Mouse (Mus musculus): ENCODE results near the gene Csf2rb2. TPM values are rescaled to one million over a fixed set of nuclear protein-coding genes. Genes with fewer than 3 reads are reported as not detected.
"Not testable (repeated sequence)": the region's sequence is repeated elsewhere in the genome, so short reads cannot be mapped to it uniquely, and the experiment has no call there.

The Csf2rb2 gene
- total RNA-seq, 2 experiments from 2014 or later: 5.8 to 6.3 TPM

GRCm38 (mm10) chr15:78318338-78319171 is 13.0 kb upstream of the Csf2rb2 start:
- not testable (repeated sequence) for DNase-seq

DNA sequence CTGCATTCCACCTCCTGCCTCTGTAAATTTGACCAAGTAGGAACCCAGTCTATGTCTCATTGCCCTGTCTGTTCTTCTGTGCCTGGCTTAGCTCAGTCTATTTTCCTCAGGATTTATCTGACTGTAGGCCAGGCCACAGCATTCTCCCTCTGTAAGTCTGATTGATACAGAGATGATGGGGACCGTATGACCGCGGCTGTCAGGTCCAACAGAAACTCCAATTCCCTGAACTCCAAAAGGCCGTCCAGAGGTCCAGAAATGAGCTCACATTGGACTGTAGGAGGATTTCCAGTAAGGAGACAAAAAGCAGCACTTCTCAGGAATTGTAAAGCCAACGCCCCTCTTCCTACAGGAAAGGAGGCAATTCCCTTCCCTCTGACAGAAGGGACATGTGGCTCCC is 8.1 kb upstream of the Csf2rb2 start:
- DNase-seq: not testable (repeated sequence)

GRCm38 (mm10) chr15:78312421-78313233 is 7.1 kb upstream of the Csf2rb2 start:
- not testable (repeated sequence) for DNase-seq

DNA sequence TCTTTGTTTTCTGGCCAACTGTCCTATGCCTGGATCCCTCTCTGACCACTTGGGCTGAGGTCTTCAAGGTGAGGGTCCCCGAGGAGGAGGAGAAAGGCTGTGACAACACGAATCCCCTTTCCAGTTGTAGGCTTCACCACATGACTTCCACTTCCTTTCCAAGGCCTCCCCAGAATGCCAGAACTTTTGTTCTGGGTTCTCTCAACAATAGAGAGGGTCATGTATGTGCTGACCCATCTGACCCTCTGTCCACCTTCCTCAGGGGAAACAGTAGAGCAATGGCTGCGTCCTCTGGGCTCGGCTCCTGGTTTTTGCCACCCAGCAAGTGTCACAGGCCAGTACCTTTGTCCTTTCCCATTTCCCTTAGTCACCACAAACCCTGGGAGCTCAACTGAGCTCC is 5.5 kb upstream of the Csf2rb2 start:
- DNase-seq: no peak

GRCm38 (mm10) chr15:78309865-78310264 is 4.3 kb upstream of the Csf2rb2 start:
- no peak for DNase-seq

DNA sequence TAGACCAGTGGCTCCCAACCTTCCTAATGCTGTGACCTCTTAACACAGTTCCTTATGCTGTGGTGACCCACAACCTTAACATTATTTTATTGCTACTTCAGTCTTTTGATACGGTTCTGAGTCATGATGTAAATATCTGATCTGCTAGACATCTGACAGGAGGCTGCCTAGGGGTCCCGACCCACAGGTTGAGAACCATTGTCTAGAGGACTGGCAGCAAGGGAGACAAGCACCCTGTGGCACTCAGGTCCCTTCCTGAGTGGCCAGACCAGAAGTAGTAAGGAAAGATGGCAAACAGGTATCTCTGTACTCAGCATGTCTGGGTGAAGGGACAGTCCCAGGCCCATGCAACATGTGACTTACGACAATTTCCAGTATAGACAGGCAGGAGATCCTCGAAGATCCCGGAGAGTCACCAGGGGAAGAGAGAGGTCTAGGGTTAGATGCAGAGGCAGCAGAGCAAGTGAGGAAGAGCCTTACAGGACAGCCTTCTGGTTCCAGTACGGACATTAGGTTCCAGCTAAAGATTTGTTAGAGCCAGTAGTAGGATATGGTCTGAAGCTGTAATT is 1.8 kb downstream of the Csf2rb2 start:
- DNase-seq: no peak

- no peak for DNase-seq
Measured at GRCm38 (mm10) chr15:78302718-78303117, 2.8 kb downstream of the Csf2rb2 start.

DNA sequence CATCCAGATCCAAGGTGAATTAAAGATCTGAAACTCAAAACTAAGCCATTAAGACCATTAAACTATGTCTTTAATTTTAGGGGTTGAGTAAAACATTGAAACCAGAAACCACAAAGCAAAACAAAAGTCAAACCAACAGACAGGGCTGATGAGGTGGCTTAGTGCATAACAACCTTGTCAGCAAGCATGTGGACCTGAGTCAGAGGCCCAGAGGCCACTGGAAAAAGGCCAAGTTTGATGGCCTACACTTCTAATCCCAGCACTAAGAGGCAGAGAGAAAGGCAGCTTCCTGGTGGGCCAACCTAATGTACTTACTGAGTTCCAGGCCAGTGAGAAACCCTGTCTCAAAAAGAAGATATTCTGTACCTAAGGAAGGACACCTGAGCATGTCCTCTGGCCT is 4.7 kb downstream of the Csf2rb2 start:
- DNase-seq: peak; percentile 13

- DNase-seq: no peak
Measured at GRCm38 (mm10) chr15:78299641-78300040, 5.9 kb downstream of the Csf2rb2 start.

DNA sequence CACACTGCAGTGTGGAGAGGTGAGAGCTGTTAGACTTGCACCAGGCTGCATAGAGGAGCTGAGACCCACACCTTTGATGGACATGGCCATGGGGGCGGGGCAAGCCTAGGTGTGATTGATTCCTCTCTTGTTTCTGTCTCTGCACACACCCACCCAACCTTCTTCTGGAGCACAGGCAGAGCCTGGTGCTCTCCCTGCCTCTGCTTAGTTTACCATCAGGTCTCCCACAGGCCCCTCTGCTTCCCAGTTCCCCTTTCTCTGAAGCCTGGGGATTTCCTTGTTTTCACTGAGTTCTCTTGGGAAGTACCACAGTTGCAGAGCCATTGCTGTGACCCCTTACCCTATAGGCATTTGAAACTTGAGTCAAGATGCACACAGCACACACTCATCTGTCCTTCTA is 7.0 kb downstream of the Csf2rb2 start:
- no peak for DNase-seq

GRCm38 (mm10) chr15:78293716-78294115 is 11.8 kb downstream of the Csf2rb2 start:
- peak; percentile 17 for DNase-seq

GRCm38 (mm10) chr15:78293228-78293627 is 12.3 kb downstream of the Csf2rb2 start:
- not testable (repeated sequence) for DNase-seq

- DNase-seq: not testable (repeated sequence)
Measured at GRCm38 (mm10) chr15:78289775-78290174, 15.7 kb downstream of the Csf2rb2 start.

GRCm38 (mm10) chr15:78287941-78288340 is 17.6 kb downstream of the Csf2rb2 start:
- DNase-seq: no peak

- DNase-seq: no peak
Measured at GRCm38 (mm10) chr15:78278308-78278707, 27.2 kb downstream of the Csf2rb2 start.

- DNase-seq: no peak
Measured at GRCm38 (mm10) chr15:78271208-78271607, 34.3 kb downstream of the Csf2rb2 start.

GRCm38 (mm10) chr15:78267865-78268264 is 37.7 kb downstream of the Csf2rb2 start:
- no peak for DNase-seq

- DNase-seq: peak; percentile 14
Measured at GRCm38 (mm10) chr15:78267441-78267840, 38.1 kb downstream of the Csf2rb2 start.

DNA sequence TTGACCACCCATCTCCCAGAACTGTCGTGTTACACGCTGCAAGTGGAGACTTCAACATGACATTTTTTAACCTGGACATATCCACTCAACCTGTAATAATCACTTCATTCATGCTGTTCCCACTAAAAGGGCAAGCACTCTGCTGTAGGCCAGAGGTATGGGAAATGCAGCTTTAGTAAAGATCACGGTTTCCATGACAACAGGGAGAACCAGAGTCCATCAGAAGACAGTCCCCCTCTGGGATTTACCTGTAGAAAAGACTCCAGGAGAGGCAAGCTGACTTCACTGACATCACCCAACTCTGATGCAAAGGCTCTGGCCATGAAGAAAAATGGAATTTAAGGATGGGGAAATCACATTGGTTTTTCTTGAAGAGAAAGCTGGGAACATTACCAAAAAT is 42.2 kb downstream of the Csf2rb2 start:
- DNase-seq: no peak

DNA sequence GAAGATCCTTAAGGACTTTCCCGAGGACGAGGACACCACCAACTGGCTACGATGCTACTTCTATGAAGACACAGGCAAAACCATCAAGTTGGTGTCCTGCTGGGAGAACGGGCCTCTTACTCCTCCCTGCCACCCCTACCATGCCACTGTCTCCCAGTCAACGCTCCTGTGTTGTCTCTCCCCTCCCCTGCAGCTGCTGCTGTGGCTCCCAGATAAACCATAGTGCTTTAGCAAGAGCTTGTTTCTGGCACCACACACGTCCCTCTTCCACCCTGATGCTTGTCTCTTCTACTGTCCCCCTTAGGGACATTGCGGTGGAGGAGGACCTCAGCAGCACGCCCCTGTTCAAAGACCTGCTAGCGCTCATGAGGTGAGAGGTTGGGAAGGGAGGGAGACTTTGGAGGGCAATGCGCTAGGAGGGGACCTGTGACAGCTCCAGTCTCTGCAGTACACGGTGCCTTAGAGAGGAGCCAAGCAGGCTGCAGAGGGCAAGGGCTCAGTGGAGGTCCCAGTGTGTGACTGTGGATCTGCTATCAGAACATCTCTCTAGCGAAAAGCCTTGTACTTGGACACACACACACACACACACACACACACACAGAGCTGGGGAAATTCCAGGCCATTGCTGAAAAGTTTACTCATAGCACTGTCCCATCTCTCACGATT is 44.7 kb downstream of the Csf2rb2 start:
- DNase-seq: peak; percentile 24

- peak; percentile 36 for DNase-seq
Measured at GRCm38 (mm10) chr15:78258246-78258865, 47.2 kb downstream of the Csf2rb2 start.

All from adrenal gland, postnatal 10 days (tissue).